Mouse (Mus musculus): ENCODE data around the gene Fars2. TPM values are rescaled to one million over a fixed set of nuclear protein-coding genes. Genes with fewer than 3 reads are reported as not detected.
"Not testable (repeated sequence)": the region's sequence is repeated elsewhere in the genome, so short reads cannot be mapped to it uniquely, and the experiment has no call there.

Gene Fars2
- total and polyA plus RNA-seq, 2 experiments from 2014 or later, result 30.3 to 30.6 TPM

DNA sequence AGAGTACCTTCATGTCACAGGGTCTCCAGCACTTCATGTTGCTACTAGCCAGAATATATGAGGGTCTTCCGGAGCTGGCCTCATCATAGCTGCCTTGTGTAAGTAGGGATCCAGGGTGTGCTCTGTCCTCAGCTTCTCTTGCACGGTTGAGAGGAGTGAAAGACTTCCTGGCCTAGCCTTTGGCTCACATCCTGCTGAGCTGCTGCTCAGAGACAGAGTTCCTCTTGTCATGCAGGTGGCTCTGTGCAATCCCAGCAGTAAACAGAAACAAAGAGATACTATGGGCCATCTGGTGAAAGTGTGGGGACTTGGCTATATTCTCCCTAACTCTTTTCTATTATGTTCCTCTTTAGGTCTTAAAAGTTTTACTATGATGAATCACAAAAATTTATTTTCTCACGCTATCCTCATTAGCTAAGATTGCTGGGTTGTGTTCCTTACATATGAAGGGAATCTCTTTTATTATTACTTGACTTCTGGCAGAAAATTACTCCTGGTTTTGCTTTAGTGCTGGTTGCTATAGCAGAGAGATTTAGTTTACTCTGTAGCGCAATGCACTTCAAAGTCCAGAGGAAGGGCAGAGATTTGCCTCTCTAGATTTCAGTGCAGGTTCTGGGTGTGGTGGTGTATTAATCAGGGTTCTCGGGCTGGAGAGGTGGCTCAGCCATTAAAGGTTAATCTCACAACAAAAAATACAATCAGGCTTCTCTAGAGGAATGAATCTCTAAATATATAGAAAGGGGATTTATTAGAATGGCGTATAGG is 32.1 kb downstream of the Fars2 start:
- H3K27ac ChIP-seq (ENCODE audit: low read depth, low read length), result no peak overlapping the region

DNA sequence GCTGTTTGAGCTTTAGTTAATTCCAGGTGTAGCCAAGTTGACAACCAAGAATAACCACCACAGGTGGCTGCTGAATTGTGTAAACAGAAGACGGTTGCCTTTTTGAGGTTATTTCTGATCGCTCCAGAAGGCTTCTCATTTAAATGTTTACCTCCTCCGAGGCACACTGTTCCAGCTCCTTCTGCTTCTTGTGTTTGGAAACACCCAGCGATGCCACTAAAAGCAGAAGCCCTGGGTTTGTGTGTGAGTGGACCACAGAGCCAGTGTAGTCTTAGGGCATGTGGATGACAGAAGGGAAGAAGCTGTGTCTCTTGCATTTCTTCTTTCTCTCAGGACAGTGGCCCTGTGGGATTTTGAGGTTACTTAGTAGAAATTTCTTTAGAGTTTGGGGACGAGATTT is 33.1 kb downstream of the Fars2 start:
- Histone ChIP-seq H3K27me3 (ENCODE audit: insufficient read depth, low read length) (no peaks in the 10 kb centered on the region), H3K9me3 (ENCODE audit: low read length) (no peaks in the 10 kb centered on the region), H3K36me3 (ENCODE audit: insufficient read depth, low read length) (no peaks in the 10 kb centered on the region), H3K4me1 (ENCODE audit: insufficient read depth, low read length) (peaks cover 2% of the 10 kb centered on the region; the same call in 1 of the 2 replicates), H3K27ac (ENCODE audit: low read depth, low read length) (no peak overlapping the region), H3K9ac (replicated peaks; ENCODE audit: low read length, poor library complexity, severe bottlenecking) (no peak overlapping the region), H3K4me3 (ENCODE audit: low read depth, low read length) (no peak overlapping the region), H3K4me2 (ENCODE audit: low read depth, low read length, poor library complexity, severe bottlenecking) (no peak overlapping the region)
- ATAC-seq (ENCODE audit: low FRiP score), result no peak
- DNase-seq (ENCODE audit: low spot score), result no peak
- 61% methylated on average over 5 of the region's 5 CpGs for WGBS
- TF ChIP-seq CTCF (IDR thresholded peaks at IDR 0.05), result no peak

More for the DNA sequence above, 32.1 kb downstream of the Fars2 start:
- Histone ChIP-seq H3K36me3 (ENCODE audit: insufficient read depth, low read length) (no peaks in the 10 kb centered on the region), H3K9me3 (ENCODE audit: low read length) (no peaks in the 10 kb centered on the region), H3K4me3 (ENCODE audit: low read depth, low read length) (no peak overlapping the region), H3K4me1 (ENCODE audit: insufficient read depth, low read length) (peaks cover 2% of the 10 kb centered on the region; the same call in 1 of the 2 replicates), H3K4me2 (ENCODE audit: low read depth, low read length, poor library complexity, severe bottlenecking) (no peak overlapping the region), H3K9ac (replicated peaks; ENCODE audit: low read length, poor library complexity, severe bottlenecking) (no peak overlapping the region), H3K27me3 (ENCODE audit: insufficient read depth, low read length) (no peaks in the 10 kb centered on the region)
- no peak for ATAC-seq (ENCODE audit: low FRiP score)
- no peak for TF ChIP-seq CTCF (IDR thresholded peaks at IDR 0.05)
- DNase-seq (ENCODE audit: low spot score), result peak; percentile 47
- WGBS, result 45% methylated on average over 6 of the region's 6 CpGs

DNA sequence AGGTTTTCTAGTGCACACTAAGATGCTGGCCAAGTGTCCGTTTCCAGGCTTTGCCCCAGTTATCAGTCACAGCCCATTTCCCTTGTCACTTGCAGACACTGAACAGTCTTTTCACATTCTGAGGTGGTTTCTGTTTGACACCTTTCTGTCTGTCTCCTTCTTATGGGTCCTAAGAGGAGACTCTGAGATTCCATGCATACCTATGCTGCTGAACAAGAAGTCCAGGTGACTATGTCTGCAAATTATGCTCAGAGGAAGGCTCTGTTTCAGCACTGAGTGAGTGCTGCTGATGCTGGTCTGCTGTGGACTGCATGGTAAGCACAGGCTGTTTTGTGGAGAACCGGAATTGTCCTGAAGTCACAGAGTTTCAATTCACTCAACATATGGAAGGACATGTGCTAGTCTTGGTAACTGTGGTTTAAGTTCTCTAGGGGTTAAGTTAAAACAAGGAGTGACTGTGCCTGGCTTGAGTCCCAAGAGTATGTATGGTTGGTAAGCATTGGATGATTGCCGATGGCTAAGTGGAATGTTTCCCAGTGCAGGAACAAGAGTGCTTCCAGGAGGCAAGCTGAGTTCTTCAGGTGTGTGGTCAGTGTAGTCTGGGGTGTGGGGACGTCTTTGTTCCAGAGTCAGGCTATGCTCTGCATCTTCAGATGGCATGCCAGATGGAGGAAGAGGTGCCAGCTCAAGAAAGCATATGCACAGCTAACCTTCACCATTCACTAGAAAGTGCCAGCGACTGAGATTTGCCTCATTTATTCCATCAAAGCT is 35.7 kb downstream of the Fars2 start:
- H3K4me2 ChIP-seq (ENCODE audit: low read depth, low read length, poor library complexity, severe bottlenecking), result no peak overlapping the region
- WGBS, result 81% methylated on average over 5 of the region's 5 CpGs
- H3K27me3 ChIP-seq (ENCODE audit: insufficient read depth, low read length), result no peaks in the 10 kb centered on the region
- DNase-seq (ENCODE audit: low spot score) (no peak), ATAC-seq (ENCODE audit: low FRiP score) (no peak)
- 0 out of 2 replicates have a peak, but pooled peaks cover 2% of the 10 kb centered on the region for H3K4me1 ChIP-seq (ENCODE audit: insufficient read depth, low read length)
- no peak overlapping the region for H3K9ac ChIP-seq (replicated peaks; ENCODE audit: low read length, poor library complexity, severe bottlenecking)
- H3K27ac ChIP-seq (ENCODE audit: low read depth, low read length), result no peak overlapping the region
- no peaks in the 10 kb centered on the region for H3K36me3 ChIP-seq (ENCODE audit: insufficient read depth, low read length)
- no peak for TF ChIP-seq CTCF (IDR thresholded peaks at IDR 0.05)
- no peaks in the 10 kb centered on the region for H3K9me3 ChIP-seq (ENCODE audit: low read length)
- no peak overlapping the region for H3K4me3 ChIP-seq (ENCODE audit: low read depth, low read length)

DNA sequence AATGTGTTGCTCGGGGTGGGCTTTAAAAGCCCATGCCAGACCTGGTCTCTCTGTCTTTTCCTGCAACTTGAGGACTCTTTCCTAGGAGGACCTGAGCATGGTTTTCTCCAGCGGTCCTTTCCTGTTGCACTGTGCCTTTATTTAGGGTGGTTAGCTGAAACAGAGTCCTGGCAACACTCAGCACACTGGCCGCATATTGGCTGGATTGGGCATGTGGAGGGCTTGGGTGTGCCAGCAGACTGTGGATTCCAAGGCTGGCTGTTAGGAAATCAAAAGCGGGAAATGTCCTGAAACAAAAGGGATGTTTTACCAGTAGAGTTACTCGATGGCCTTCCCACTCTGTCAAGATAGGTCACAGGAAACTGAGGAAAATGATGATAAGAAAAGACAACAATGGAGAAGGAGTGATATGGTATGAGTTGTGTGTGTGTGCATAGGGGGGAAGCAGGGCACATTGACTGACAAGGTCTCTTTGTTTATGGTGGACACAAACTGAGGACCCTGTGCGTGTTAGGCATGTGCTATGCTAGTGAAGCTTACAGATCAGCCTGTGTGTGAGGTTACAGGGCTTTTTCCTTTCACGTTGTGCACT is 39.2 kb downstream of the Fars2 start:
- Histone ChIP-seq H3K9me3 (ENCODE audit: low read length) (no peaks in the 10 kb centered on the region), H3K4me2 (ENCODE audit: low read depth, low read length, poor library complexity, severe bottlenecking) (no peak overlapping the region), H3K4me3 (ENCODE audit: low read depth, low read length) (no peak overlapping the region), H3K4me1 (ENCODE audit: insufficient read depth, low read length) (no peaks in the 10 kb centered on the region), H3K36me3 (ENCODE audit: insufficient read depth, low read length) (no peaks in the 10 kb centered on the region), H3K9ac (replicated peaks; ENCODE audit: low read length, poor library complexity, severe bottlenecking) (no peak overlapping the region), H3K27me3 (ENCODE audit: insufficient read depth, low read length) (no peaks in the 10 kb centered on the region), H3K27ac (ENCODE audit: low read depth, low read length) (no peak overlapping the region)
- DNase-seq (ENCODE audit: low spot score) (no peak), ATAC-seq (ENCODE audit: low FRiP score) (no peak)
- WGBS, result 90% methylated on average over 7 of the region's 7 CpGs
- TF ChIP-seq CTCF (IDR thresholded peaks at IDR 0.05), result no peak

DNA sequence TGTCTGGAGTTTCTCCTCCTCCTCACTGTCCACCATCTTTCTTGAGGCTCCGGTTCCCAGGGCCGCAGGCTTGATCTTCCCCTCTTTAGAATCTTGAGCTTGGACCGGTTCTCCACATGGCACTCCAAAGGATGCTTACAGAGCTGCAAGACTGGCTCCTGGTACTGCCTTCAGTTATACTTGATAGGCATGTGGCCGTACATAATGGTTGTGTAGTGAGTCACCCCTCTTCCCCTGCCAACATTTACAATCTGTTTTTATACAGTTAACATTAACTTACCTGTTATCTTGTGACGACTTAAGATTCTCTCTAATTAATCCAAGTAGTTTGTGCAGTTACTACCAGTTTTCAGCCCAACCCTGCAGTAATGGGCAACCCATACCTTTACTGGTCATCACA is 46.2 kb downstream of the Fars2 start:
- no peak overlapping the region for H3K9ac ChIP-seq (replicated peaks; ENCODE audit: low read length, poor library complexity, severe bottlenecking)
- H3K4me3 ChIP-seq (ENCODE audit: low read depth, low read length), result no peak overlapping the region
- WGBS, result 84% methylated on average over 5 of the region's 5 CpGs
- no peaks in the 10 kb centered on the region for H3K9me3 ChIP-seq (ENCODE audit: low read length)
- H3K4me1 ChIP-seq (ENCODE audit: insufficient read depth, low read length), result no peaks in the 10 kb centered on the region
- DNase-seq (ENCODE audit: low spot score) (no peak), ATAC-seq (ENCODE audit: low FRiP score) (no peak)
- no peak overlapping the region for H3K27ac ChIP-seq (ENCODE audit: low read depth, low read length)
- no peak for TF ChIP-seq CTCF (IDR thresholded peaks at IDR 0.05)
- no peaks in the 10 kb centered on the region for H3K36me3 ChIP-seq (ENCODE audit: insufficient read depth, low read length)
- no peaks in the 10 kb centered on the region for H3K27me3 ChIP-seq (ENCODE audit: insufficient read depth, low read length)
- H3K4me2 ChIP-seq (ENCODE audit: low read depth, low read length, poor library complexity, severe bottlenecking), result no peak overlapping the region

DNA sequence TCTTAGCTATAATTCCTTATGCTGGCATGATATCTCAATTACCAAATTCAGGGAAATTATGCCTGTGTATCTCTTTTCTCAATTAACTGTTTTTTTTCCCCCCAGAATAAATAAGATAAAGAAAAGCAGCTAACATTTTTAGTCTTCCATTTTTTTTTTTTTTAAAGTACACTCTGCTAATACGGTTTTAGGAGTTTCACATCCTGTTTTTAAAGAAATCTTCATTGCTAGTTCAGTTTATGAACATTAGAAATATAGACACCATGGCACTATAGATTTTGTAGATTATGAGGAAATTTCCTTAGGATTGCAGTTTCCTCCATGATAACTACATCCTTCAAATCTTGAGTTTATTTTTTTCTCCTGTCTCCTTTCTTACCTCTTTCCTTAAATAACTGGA is 46.7 kb downstream of the Fars2 start:
- Histone ChIP-seq H3K27me3 (ENCODE audit: insufficient read depth, low read length) (no peaks in the 10 kb centered on the region), H3K4me1 (ENCODE audit: insufficient read depth, low read length) (no peaks in the 10 kb centered on the region), H3K27ac (ENCODE audit: low read depth, low read length) (no peak overlapping the region), H3K36me3 (ENCODE audit: insufficient read depth, low read length) (no peaks in the 10 kb centered on the region), H3K9me3 (ENCODE audit: low read length) (no peaks in the 10 kb centered on the region), H3K4me3 (ENCODE audit: low read depth, low read length) (no peak overlapping the region), H3K4me2 (ENCODE audit: low read depth, low read length, poor library complexity, severe bottlenecking) (no peak overlapping the region), H3K9ac (replicated peaks; ENCODE audit: low read length, poor library complexity, severe bottlenecking) (no peak overlapping the region)
- DNase-seq (ENCODE audit: low spot score) (no peak), ATAC-seq (ENCODE audit: low FRiP score) (no peak)
- 80% methylated on average over 1 of the region's 1 CpGs for WGBS
- no peak for TF ChIP-seq CTCF (IDR thresholded peaks at IDR 0.05)

DNA sequence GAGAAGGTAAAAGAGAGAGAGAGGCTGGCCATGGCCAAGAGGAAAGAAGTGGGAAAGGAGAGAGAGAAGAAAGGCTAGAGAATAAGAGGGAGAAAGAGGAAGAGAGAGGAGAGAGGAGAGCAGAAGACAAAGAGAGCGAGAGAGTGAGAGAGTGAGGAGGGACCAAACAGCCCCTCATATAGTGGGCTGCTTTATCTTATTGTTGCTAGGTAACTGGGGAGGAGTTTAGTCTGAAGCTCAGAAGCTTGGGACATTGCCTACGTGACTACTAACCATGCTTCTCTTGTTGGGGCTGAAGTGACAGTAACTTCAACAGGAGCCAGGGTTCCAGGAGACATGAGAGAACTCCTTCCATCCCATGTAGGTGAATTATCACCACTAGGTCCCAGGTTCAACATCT is 55.8 kb downstream of the Fars2 start:
- WGBS, result 44% methylated on average over 2 of the region's 2 CpGs
- H3K27me3 ChIP-seq (ENCODE audit: insufficient read depth, low read length); H3K36me3 ChIP-seq (ENCODE audit: insufficient read depth, low read length): not testable (repeated sequence)

More for the DNA sequence above, 55.8 kb downstream of the Fars2 start:
- DNase-seq (ENCODE audit: low spot score); ATAC-seq (ENCODE audit: low FRiP score); H3K4me1 ChIP-seq (ENCODE audit: insufficient read depth, low read length); H3K27ac ChIP-seq (ENCODE audit: low read depth, low read length); H3K9me3 ChIP-seq (ENCODE audit: low read length); H3K4me2 ChIP-seq (ENCODE audit: low read depth, low read length, poor library complexity, severe bottlenecking); H3K9ac ChIP-seq (replicated peaks; ENCODE audit: low read length, poor library complexity, severe bottlenecking); H3K4me3 ChIP-seq (ENCODE audit: low read depth, low read length): not testable (repeated sequence)

Measured in midbrain, postnatal 0 days (tissue).